Mouse (Mus musculus) heart, embryonic 16.5 days (tissue): Measurements from ENCODE around the gene Olfr976. TPM values are rescaled to one million over a fixed set of nuclear protein-coding genes. Genes with fewer than 3 reads are reported as not detected.

Experiments
- ATAC-seq: fragments of 200-750 bp; cut with Nextera tagmentation; replicated peaks from 2 replicates; pipeline ENCODE4 v1.8.0; 2017; ENCODE audit warnings: moderate number of reproducible peaks; ENCODE audit not compliant: insufficient read depth, low FRiP score; ENCODE audit errors: extremely low read depth
- H3K27ac ChIP-seq: fragments of 300-500 bp; sonication (generic); 2 replicates; pipeline ENCODE4 v1.5.1; 2014; ENCODE audit warnings: mild to moderate bottlenecking, low read length, control low read depth, moderate library complexity
- H3K27me3 ChIP-seq: fragments of 300-500 bp; sonication (generic); 2 replicates; pipeline ENCODE4 v1.6.1; 2014; ENCODE audit warnings: low read length, mixed read lengths; ENCODE audit not compliant: control insufficient read depth, insufficient read depth
- H3K36me3 ChIP-seq: fragments of 300-500 bp; sonication (generic); 2 replicates; pipeline ENCODE4 v1.6.1; 2014; ENCODE audit not compliant: control insufficient read depth, insufficient read depth
- H3K4me1 ChIP-seq: fragments of 300-500 bp; sonication (generic); 2 replicates; pipeline ENCODE4 v1.6.1; 2014; ENCODE audit warnings: low read length, mixed read lengths; ENCODE audit not compliant: control insufficient read depth, insufficient read depth
- H3K4me2 ChIP-seq: fragments of 300-500 bp; sonication (generic); 2 replicates; pipeline ENCODE4 v1.6.1; 2014; ENCODE audit warnings: low read depth, mild to moderate bottlenecking, control low read depth, low read length
- H3K4me3 ChIP-seq: fragments of 300-500 bp; sonication (generic); 2 replicates; pipeline ENCODE4 v1.5.1; 2014; ENCODE audit warnings: mild to moderate bottlenecking, control low read depth, low read length
- H3K9ac ChIP-seq: fragments of 300-500 bp; sonication (generic); 2 replicates; pipeline ENCODE4 v1.6.1; 2014; ENCODE audit warnings: low read length, control low read depth
- H3K9me3 ChIP-seq: fragments of 300-500 bp; sonication (generic); replicated peaks from 2 replicates; pipeline ENCODE4 v1.6.1; 2016; ENCODE audit warnings: low read length; ENCODE audit not compliant: control insufficient read depth
- WGBS: fragments of 180-500 bp; shearing (Covaris S2); extraction: QIAGEN DNeasy Blood & Tissue Kit; methylation state at CpG from one replicate; pipeline ENCODE4 v1.1.7; 2014; 5-methylcytosine and 5-hydroxymethylcytosine counted together
- polyA plus RNA-seq: library from polyadenylated mRNA; unstranded; fragments of >200 nt; fragmentation: Nextera tagmentation; extraction: Ambion mirVana; gene quantifications from 2 replicates; pipeline ENCODE4 v1.2.1, GENCODE M21; 2015

Gene Olfr976
- polyA plus RNA-seq, 1 experiment from 2014 or later = not detected

DNA sequence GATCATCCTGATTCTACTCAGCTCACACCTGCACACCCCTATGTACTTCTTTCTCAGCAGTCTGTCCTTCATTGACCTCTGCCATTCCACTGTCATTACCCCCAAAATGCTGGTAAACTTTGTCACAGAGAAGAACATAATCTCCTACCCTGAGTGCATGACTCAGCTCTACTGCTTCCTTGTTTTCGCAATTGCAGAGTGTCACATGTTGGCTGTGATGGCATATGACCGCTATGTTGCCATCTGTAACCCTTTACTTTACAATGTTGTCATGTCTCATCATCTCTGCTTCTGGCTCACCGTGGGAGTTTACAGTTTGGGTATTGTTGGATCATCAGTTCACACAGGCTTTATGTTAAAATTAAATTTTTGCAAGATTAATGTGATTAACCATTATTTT lies 51.0 kb downstream of the Olfr976 start:
- Histone ChIP-seq H3K27me3 (no peaks in the 10 kb centered on the region), H3K4me1 (no peaks in the 10 kb centered on the region), H3K27ac (no peak overlapping the region), H3K9ac (no peak overlapping the region), H3K4me2 (no peak overlapping the region), H3K36me3 (no peaks in the 10 kb centered on the region), H3K9me3 (no peaks in the 10 kb centered on the region), H3K4me3 (no peak overlapping the region)
- WGBS = 67% methylated on average over 3 of the region's 3 CpGs
- ATAC-seq = no peak

DNA sequence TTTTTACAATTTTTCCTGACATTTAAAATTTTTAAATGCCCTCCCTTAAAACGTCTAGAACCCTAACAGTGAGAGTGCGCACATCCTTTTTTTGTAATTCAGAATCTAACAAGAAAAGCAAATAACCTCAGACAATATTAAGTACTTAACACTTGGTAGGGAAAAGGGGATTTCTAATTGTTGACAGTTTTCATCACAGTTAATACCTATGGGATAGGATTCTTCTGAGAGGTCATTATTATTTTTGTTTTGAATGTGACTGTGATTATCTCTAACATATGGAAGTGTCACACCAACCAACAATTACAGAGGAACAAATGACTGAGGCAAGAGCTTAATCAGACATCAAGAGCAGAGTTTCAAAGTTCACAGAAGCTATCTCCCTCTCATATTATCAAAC lies 53.9 kb downstream of the Olfr976 start, which contains the start of gene Olfr229:
Olfr229 (plus strand) TSS at position 301 of the 400 bp plus-strand sequence.
- ATAC-seq = no peak
- no peak within 1 kb of the TSS for H3K27ac ChIP-seq
- H3K9ac ChIP-seq = no peak within 1 kb of the TSS
- WGBS = 68% methylated on average over 2 of the region's 2 CpGs
- no peaks in the 10 kb centered on the region for H3K9me3 ChIP-seq
- no peaks in the 10 kb centered on the region for H3K36me3 ChIP-seq
- no peaks in the 10 kb centered on the region for H3K27me3 ChIP-seq
- no peaks in the 10 kb centered on the region for H3K4me1 ChIP-seq
- no peak within 1 kb of the TSS for H3K4me3 ChIP-seq
- H3K4me2 ChIP-seq = no peak within 1 kb of the TSS

DNA sequence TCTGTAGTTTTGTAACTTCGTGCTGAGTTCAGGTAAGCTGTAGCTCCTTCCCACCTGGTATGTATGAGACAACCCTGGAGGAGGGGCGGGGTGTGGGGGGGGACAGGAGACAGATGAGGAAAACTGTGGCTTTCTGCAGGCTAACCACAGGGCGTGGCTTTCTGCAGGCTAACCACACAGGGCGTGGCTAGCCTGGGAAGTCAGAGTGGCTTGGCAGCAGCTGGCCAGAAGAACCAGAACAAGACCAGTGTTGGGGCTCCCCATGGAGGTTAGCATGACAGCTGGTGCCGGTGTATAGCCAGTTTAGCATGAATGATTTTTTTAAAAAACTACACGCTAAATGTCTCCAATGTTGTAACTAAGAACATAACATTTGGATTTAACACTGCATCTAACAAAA lies 55.8 kb downstream of the Olfr976 start:
- ATAC-seq = no peak
- no peak overlapping the region for H3K4me3 ChIP-seq
- 66% methylated on average over 6 of the region's 6 CpGs for WGBS

More for the DNA sequence above, 55.8 kb downstream of the Olfr976 start:
- Histone ChIP-seq H3K9ac (no peak overlapping the region), H3K36me3 (no peaks in the 10 kb centered on the region), H3K27ac (no peak overlapping the region), H3K4me2 (no peak overlapping the region), H3K9me3 (no peaks in the 10 kb centered on the region), H3K27me3 (no peaks in the 10 kb centered on the region), H3K4me1 (no peaks in the 10 kb centered on the region)

Other genes starting within 250 kb of the Olfr976 start
- gene Olfr965, start 249.8 kb downstream of the Olfr976 start, polyA plus RNA-seq = not detected in 2 replicates
- gene Olfr150, start 230.2 kb downstream of the Olfr976 start, polyA plus RNA-seq = not detected in 2 replicates
- not detected in 2 replicates for gene Olfr967, start 214.9 kb downstream of the Olfr976 start, polyA plus RNA-seq
- gene Olfr968, start 177.9 kb downstream of the Olfr976 start, polyA plus RNA-seq = not detected in 2 replicates
- gene Olfr969, start 170.2 kb downstream of the Olfr976 start, polyA plus RNA-seq = not detected in 2 replicates
- gene Olfr970, start 152.3 kb downstream of the Olfr976 start, polyA plus RNA-seq = not detected in 2 replicates
- gene Olfr971, start 124.3 kb downstream of the Olfr976 start, polyA plus RNA-seq = not detected in 2 replicates
- gene Olfr972, start 94.7 kb downstream of the Olfr976 start, polyA plus RNA-seq = not detected in 2 replicates
- gene Olfr229, start 53.8 kb downstream of the Olfr976 start, polyA plus RNA-seq = not detected in 2 replicates
- not detected in 2 replicates for gene Olfr974, start 23.6 kb downstream of the Olfr976 start, polyA plus RNA-seq
- gene Olfr975, start 9.1 kb downstream of the Olfr976 start, polyA plus RNA-seq = not detected in 2 replicates
- not detected in 2 replicates for gene Olfr978, start 31.0 kb upstream of the Olfr976 start, polyA plus RNA-seq
- gene Olfr979, start 42.3 kb upstream of the Olfr976 start, polyA plus RNA-seq = not detected in 2 replicates
- gene Olfr980, start 48.4 kb upstream of the Olfr976 start, polyA plus RNA-seq = not detected in 2 replicates
- not detected in 2 replicates for gene Olfr981, start 60.3 kb upstream of the Olfr976 start, polyA plus RNA-seq
- not detected in 2 replicates for gene Olfr982, start 112.7 kb upstream of the Olfr976 start, polyA plus RNA-seq
- not detected in 2 replicates for gene Olfr983, start 132.5 kb upstream of the Olfr976 start, polyA plus RNA-seq
- not detected in 2 replicates for gene Olfr984, start 153.1 kb upstream of the Olfr976 start, polyA plus RNA-seq
- not detected in 2 replicates for gene Olfr985, start 169.1 kb upstream of the Olfr976 start, polyA plus RNA-seq
- not detected in 2 replicates for gene Tmem225, start 187.0 kb upstream of the Olfr976 start, polyA plus RNA-seq
- not detected in 2 replicates for gene Olfr986, start 219.8 kb upstream of the Olfr976 start, polyA plus RNA-seq
- gene Zfp202, start 231.2 kb upstream of the Olfr976 start, polyA plus RNA-seq = 3.2 and 3.4 TPM in 2 replicates